Mouse (Mus musculus) G1E (cell line): ENCODE data around the gene Prr29.

Source experiments
- CTCF ChIP-seq: IDR thresholded peaks from 2 replicates; pipeline ENCODE4 v1.5.1; 2012; ENCODE audit warnings: low read depth, low read length, inconsistent platforms, mixed read lengths
- GATA1 ChIP-seq: IDR thresholded peaks from 2 replicates; pipeline ENCODE4 v1.6.1; 2012; ENCODE audit warnings: borderline replicate concordance, low read length, inconsistent platforms, mixed read lengths
- GATA2 ChIP-seq: IDR thresholded peaks from 2 replicates; pipeline ENCODE4 v1.6.1; 2012; ENCODE audit warnings: low read depth, low read length, inconsistent platforms, borderline replicate concordance
- POLR2AphosphoS5 ChIP-seq: IDR thresholded peaks from 2 replicates; pipeline ENCODE4 v1.6.1; 2012; ENCODE audit warnings: low read depth, low read length, inconsistent platforms; ENCODE audit not compliant: insufficient replicate concordance
- TAL1 ChIP-seq: conservative IDR thresholded peaks from 2 replicates; pipeline ENCODE4 v1.6.1; 2012; ENCODE audit warnings: low read depth, low read length, inconsistent platforms, mixed read lengths

GRCm38 (mm10) chr11:106338870-106339269 is 26.4 kb upstream of the Prr29 start:
- TF ChIP-seq CTCF (no peak), POLR2AphosphoS5 (no peak), TAL1 (no peak), GATA1 (no peak), GATA2 (no peak)
